Mouse (Mus musculus) c-Kit-positive CD71-negative TER-119-negative erythroid progenitor cells, embryonic 14.5 days (primary cell): ENCODE results near the gene Trnp1.
A peak's percentile ranks its signal among the peaks of the same experiment; 100 is the strongest.

Experiments used
- DNase-seq: peaks from one replicate; pipeline ENCODE4 v3.0.0-alpha.2; 2013; ENCODE audit warnings: low read depth

Gene Trnp1

DNA sequence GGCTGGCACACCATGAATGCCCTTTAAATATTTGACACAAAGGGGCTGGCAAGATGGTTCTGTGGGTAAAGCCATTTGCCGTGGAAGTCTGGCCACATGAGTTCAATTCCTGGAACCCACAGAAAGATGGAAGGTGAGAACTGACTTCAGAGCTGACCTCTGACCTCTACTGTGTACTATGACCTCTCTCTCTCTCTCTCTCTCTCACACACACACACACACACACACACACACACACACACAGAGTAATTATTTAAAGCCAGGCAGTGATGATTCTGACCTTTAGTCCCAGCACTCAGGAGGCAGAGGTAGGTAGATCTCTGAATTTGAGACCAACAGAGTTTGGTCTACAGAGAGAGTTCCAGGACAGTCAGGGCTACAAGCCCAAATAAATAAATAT lies 38.3 kb downstream of the Trnp1 start:
- no peak for DNase-seq

DNA sequence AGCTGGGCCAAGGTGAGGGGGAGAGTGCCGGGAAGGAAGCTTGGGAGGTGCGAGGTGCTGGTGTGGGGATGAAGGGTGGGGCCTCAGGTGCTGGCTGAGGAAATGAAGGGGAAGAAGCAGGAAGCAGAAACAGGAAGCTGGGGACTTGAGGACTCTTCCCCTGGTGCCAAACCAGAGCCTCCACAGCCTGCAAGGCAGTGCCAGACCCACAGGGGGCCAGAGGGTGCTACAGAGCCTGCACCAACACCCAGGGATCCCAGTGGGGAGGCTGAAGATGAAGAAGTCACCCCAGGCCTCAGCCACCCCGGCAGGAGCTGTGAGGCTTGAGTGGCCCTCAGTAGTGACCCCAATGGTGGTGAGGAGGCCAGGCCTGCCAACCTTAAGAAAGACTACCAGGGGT lies 40.3 kb downstream of the Trnp1 start:
- no peak for DNase-seq

DNA sequence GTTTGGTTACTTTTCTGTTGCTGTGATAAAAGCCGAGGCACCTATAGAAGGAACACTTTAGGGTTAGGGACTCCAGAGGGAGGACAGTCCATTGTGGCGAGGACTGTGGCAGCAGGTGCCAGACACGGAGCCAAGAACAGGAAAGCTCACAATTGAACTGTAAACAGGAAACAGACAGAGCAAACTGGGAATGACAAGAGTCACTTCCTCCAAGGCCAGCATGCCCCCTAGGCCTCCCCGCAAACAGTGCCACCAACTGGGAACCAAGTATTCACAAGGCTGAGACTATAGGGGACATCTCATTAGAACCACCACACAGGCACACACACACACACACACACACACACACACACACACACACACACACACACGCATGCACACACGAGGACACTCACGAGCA lies 45.9 kb downstream of the Trnp1 start:
- DNase-seq = no peak

DNA sequence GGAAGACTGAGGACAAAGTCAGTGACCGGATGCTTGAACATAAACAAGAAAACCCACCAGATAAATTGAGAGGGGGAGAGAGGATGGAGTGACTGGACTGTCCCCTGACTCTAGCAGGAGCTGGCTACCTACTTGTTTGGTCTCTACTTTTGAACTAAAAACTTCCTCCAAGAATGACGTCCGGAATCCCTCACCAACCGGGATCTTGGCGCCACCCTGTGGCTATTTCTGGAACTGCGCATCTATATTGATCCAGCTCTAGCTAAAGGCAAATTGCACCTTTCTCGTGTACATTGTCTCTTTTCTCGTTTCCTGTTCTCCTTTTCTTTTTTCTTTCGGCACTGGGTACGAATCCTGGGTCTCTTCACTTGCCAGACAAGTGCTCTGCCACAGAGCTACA lies 46.8 kb downstream of the Trnp1 start:
- DNase-seq = peak; percentile 77

DNA sequence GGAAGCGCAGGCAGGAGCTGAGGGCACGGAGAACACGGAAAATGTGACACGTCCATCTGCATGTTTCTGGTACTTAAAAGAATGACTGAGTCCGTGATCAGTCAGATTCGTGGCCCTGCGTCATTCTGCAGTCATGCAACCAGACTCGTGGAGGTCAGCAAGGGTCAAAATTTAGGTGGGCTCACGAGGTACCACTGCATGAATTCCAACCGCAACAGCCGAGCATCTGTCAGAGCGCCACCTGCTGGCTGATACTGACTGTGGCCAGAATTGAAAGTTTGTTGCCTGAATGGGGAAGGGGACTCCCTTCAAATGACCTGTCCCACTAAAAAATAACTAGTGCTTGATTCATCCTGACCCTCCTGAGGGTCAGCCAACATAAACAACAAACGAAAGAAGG lies 48.6 kb downstream of the Trnp1 start:
- DNase-seq = no peak

DNA sequence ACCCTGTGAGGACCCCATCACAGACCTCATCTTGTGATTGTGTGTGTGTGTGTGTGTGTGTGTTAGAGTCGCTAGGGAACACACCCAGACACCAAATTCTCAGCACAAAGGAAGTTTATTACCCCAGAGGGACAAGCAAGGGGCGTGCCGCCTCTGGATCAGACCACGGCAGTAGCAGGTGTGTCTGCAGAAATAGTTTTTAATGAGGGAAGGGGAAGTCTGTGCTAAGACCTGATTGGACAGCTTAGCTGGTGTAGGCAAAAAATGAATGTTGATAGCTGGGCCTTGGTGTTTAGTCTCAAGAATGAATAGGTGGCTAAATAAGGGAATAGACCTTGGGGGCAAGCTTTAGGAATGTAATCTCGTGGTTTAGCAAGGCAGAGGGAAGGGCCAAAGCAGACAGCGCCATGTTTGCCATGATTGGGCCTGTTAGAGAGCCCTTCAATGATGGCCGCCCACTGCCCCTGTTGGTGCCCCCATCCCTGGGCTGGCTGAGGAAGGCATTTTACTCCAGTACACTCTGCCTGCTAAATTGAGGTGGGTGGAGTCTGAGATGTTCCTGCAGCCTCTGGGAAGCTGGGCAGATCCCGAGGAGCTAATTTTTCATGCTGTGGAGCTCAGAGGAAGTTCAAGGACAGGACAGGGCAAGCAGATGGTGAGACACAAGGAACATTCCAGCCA lies 49.5 kb downstream of the Trnp1 start:
- no peak for DNase-seq

DNA sequence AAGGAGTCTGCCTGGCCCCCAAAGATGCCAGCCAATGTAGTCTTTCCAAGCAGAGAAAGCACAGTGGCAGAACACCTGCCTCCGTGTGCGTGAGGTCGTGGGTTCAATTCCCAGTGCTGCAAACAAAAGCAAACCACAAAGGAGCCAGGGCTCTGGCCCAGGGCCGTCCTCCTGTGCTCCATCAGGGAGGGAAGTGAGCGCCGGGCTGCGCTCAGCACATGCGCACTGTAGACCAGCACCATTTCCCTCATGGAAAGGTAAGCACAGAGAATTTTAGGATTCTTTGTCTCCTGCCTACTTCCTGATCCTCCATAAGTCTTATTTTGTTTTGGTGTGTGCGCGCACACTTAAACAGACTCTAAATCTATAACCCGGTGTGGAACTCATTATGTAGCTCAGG lies 50.4 kb downstream of the Trnp1 start:
- DNase-seq = no peak

DNA sequence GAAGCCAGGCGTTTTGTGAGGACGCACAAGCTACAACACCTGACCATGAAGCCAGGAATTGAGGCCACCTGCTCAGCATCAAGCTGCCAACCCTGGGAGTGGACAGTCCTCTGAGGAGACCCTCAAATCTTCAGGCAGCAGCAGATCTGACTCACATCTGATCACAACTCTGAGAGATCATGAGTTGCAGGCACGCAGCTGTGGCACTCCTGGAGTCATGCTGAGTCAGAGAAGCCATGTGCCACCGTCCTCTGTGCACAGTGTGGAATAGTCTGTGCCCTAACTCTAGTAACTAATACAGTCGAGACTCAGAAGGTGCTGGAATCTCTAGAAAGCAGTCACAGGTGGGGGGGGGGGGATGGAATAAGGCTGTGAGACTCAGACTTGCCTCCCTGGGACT lies 51.0 kb downstream of the Trnp1 start:
- DNase-seq = no peak

DNA sequence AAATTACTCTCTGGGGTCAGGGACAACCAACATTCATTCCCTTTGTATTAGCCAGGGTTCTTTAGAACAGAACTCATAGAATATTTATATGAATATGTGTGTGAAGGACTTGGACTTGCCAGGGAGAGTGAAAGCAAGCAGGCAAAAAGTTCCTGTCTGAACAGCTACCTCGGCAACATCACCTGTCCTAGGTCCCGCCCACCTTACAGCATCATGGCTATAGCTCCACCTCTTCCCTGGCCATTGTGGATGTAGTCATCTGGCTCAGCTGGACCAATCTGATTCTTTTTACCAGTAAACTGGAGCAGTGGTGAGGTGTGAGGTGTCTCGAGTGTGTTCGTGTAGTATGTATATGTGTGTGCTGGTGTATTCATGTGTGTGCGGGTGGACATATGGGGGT lies 52.6 kb downstream of the Trnp1 start:
- DNase-seq = no peak

DNA sequence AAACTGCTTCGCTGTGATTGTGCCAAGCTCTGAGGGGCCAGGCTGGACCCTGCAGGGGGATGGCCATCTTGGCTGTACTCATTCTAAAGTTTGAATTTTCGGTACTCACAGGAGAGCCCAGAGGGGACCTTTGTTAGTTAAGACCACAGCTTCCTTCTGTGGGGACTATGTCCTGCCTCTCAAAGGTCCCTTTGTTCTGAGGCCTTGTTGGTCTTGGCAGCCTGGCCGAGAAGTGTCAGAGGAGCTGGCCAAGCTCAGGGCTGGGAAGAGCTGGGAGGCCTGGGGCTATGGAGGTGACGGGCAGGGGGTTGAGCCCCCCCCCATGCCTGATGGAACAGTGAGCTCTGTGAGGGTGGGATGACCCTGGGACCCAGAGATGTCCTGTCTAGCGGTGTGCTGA lies 55.3 kb downstream of the Trnp1 start:
- no peak for DNase-seq

DNA sequence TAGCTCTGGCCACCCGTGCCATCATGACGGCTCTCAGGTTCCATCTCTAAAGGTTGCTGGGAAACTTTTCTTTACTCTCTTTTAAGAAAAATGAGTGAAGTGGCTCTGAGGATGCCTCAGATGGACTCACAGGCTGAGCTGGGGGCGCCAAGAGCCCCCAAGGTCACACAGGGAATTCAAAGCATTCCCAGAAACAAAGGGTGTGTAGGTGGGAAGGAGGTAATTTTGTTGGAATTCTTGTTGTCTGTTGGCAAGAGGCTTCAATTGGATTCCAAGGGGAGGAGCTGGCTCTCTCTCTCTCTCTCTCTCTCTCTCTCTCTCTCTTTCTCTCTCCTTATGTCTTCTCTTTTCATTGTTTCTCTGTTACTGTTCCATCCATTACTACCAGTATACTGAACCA lies 56.2 kb downstream of the Trnp1 start:
- DNase-seq = no peak
